Mouse (Mus musculus) cortical plate, adult 2 months (tissue): ENCODE measurements at regions not wholly inside any gene's neighbourhood (a gene's known extent, or its start where the extent isn't known, plus 50 kb on each side); places are given as distances from the start of the nearest gene placed in this dataset.

Experiments used
- CTCF ChIP-seq: fragments of 200-500 bp; IDR thresholded peaks from 2 replicates; pipeline ENCODE4 v1.5.1; 2011; ENCODE audit warnings: mild to moderate bottlenecking, control low read depth, low read length; ENCODE audit not compliant: insufficient read depth; ENCODE audit errors: extremely low read depth
- POLR2A ChIP-seq: fragments of 200-500 bp; IDR thresholded peaks from 2 replicates; pipeline ENCODE4 v1.6.1; 2011; ENCODE audit warnings: mild to moderate bottlenecking, low read length, control low read depth; ENCODE audit not compliant: insufficient read depth; ENCODE audit errors: extremely low read depth

GRCm38 (mm10) chr12:69425610-69426009 lies 53.4 kb upstream of the Gm9887 start:
- no peak for TF ChIP-seq CTCF
- no peak for TF ChIP-seq POLR2A
